Mouse (Mus musculus) liver, postnatal 0 days (tissue): ENCODE measurements around the gene A530064D06Rik.

Experiments used
- CTCF ChIP-seq: sonication (generic); IDR thresholded peaks from 2 replicates; pipeline ENCODE4 v1.5.1; 2016; ENCODE audit warnings: antibody characterized with exemption, low read depth
- EP300 ChIP-seq: IDR thresholded peaks from 2 replicates; pipeline ENCODE4 v1.6.1; 2016; ENCODE audit warnings: antibody characterized with exemption, low read depth, mild to moderate bottlenecking

DNA sequence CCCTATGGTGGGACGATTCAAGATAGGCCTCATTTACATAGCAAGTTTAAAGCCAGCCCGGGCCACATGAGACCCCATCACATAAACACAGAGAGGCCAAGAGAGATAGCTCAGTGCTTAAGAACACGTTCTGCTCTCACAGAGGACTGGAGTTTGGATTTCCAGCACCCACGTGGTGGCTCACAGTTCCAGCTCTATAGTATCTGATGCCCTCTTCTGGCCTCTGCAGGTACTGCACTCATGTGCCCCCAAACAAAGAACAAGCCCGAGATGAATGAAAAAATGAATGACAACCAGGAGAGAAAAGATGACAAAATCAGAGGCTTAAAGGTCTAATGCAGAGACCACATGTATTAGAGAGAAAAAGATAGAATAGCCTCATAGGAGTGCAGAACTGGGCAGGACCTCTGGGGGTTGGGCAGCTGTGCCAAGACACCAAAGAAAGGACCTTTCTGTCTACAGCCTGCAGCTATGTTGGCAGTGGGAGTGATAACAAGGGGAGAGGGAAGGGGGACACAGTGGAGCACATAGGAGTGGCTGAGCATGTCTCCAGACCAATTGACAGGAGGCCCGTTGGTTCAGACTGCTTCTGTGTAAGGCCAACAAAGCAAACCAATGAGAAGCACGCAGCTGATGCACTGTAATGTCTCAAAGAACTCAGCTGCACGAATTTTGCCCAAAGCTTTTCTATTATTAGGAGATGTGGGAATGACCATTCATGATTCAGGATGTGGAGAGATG, 56.4 kb downstream of the A530064D06Rik start:
- TF ChIP-seq CTCF (peak; percentile 76), EP300 (no peak)
